In genomic region chr1:152004509-152004908, GRCm38 (mm10) we compare ENCODE assay signal across 18 mouse cellular contexts.
DNase-seq lines count a peak whose midpoint lies in the region; ATAC-seq and TF ChIP-seq lines count a peak whose summit lies in the region.
"Had no signal": no experiment of that assay in that cellular context is flagged by ENCODE, and none has a peak within 500 bp of the region (broad histone marks: within the 10 kb centered on the region; RNA-seq: fewer than 3 reads in every experiment).

No protein-coding gene starts in this region.

- H3K27me3 ChIP-seq in hindbrain, embryonic 12.5 days: no peaks in the 10 kb centered on the region
- no peaks in the 10 kb centered on the region for H3K27me3 ChIP-seq in hindbrain, embryonic 16.5 days (replicated peaks; ENCODE audit: control insufficient read depth, insufficient read depth, low read length)
- H3K27me3 ChIP-seq in midbrain, embryonic 13.5 days: no peaks in the 10 kb centered on the region
- no peaks in the 10 kb centered on the region for H3K27me3 ChIP-seq in midbrain, postnatal 0 days (ENCODE audit: insufficient read depth, low read length)
- H3K27me3 ChIP-seq in forebrain, embryonic 13.5 days: no peaks in the 10 kb centered on the region
- H3K27me3 ChIP-seq: limb, embryonic 15.5 days; liver, embryonic 15.5 days; neural tube, embryonic 12.5 days had no signal

- no peak for DNase-seq in midbrain, postnatal 0 days (ENCODE audit: low spot score)
- DNase-seq in telencephalon, adult 2 months (ENCODE audit: low read depth, low spot score): peak; percentile 41
- no peak for DNase-seq in adrenal gland, adult (ENCODE audit: inconsistent age in 2 of 2, low spot score in 1 of 2)
- DNase-seq: adrenal gland, postnatal 36 days; cerebellum, adult 8-10 months; gastrocnemius, postnatal 10 days; kidney, adult 11 months; layer of hippocampus, postnatal 36 days; thymus, postnatal 36 days had no signal

- 68% methylated on average over 6 of the region's 6 CpGs for WGBS in hindbrain, embryonic 12.5 days
- 47% methylated on average over 6 of the region's 6 CpGs for WGBS in hindbrain, embryonic 16.5 days
- 33% methylated on average over 6 of the region's 6 CpGs for WGBS in midbrain, embryonic 13.5 days
- 35% methylated on average over 6 of the region's 6 CpGs for WGBS in midbrain, postnatal 0 days
- WGBS in forebrain, embryonic 13.5 days: 39% methylated on average over 6 of the region's 6 CpGs

- H3K9me3 ChIP-seq in hindbrain, embryonic 12.5 days (replicated peaks): no peaks in the 10 kb centered on the region
- no peaks in the 10 kb centered on the region for H3K9me3 ChIP-seq in hindbrain, embryonic 16.5 days (ENCODE audit: control insufficient read depth, low read length)
- H3K9me3 ChIP-seq in midbrain, embryonic 13.5 days: no peaks in the 10 kb centered on the region
- no peaks in the 10 kb centered on the region for H3K9me3 ChIP-seq in midbrain, postnatal 0 days (ENCODE audit: low read length)
- no peaks in the 10 kb centered on the region for H3K9me3 ChIP-seq in forebrain, embryonic 13.5 days (replicated peaks)
- H3K9me3 ChIP-seq: embryonic facial prominence, embryonic 10.5 days; limb, embryonic 15.5 days; liver, embryonic 15.5 days; neural tube, embryonic 12.5 days had no signal

- 0 out of 2 replicates have a peak overlapping the region, but pooled peaks have one; percentile 46 for H3K27ac ChIP-seq in hindbrain, embryonic 12.5 days
- no peak overlapping the region; the same call in 1 of the 2 replicates for H3K27ac ChIP-seq in hindbrain, embryonic 16.5 days (ENCODE audit: low read depth, low read length)
- H3K27ac ChIP-seq in midbrain, embryonic 13.5 days: peak overlapping the region; percentile 72
- H3K27ac ChIP-seq in midbrain, postnatal 0 days (ENCODE audit: low read depth, low read length): no peak overlapping the region
- peak overlapping the region; percentile 81 for H3K27ac ChIP-seq in forebrain, embryonic 13.5 days
- H3K27ac ChIP-seq: embryonic facial prominence, embryonic 10.5 days; limb, embryonic 15.5 days; liver, embryonic 15.5 days; neural tube, embryonic 12.5 days had no signal

- ATAC-seq in hindbrain, embryonic 12.5 days (ENCODE audit: low FRiP score): no peak
- no peak for ATAC-seq in hindbrain, embryonic 16.5 days
- peak; percentile 41; the same call in 1 of the 2 replicates for ATAC-seq in midbrain, embryonic 13.5 days
- ATAC-seq in midbrain, postnatal 0 days (ENCODE audit: low FRiP score): no peak
- ATAC-seq in forebrain, embryonic 13.5 days: peak; percentile 69
- ATAC-seq: lung, postnatal 0 days had no signal

- peaks cover 10% of the 10 kb centered on the region; the same call in 1 of the 2 replicates for H3K36me3 ChIP-seq in hindbrain, embryonic 12.5 days
- H3K36me3 ChIP-seq in hindbrain, embryonic 16.5 days (ENCODE audit: control insufficient read depth, insufficient read depth, low read length): 0 out of 2 replicates have a peak, but pooled peaks cover 3% of the 10 kb centered on the region
- peaks cover 9% of the 10 kb centered on the region for H3K36me3 ChIP-seq in midbrain, embryonic 13.5 days
- H3K36me3 ChIP-seq in midbrain, postnatal 0 days (ENCODE audit: insufficient read depth, low read length): 0 out of 2 replicates have a peak, but pooled peaks cover 3% of the 10 kb centered on the region
- H3K36me3 ChIP-seq in forebrain, embryonic 13.5 days (ENCODE audit: poor library complexity, severe bottlenecking): no peaks in the 10 kb centered on the region
- H3K36me3 ChIP-seq: liver, embryonic 15.5 days had no signal

- TF ChIP-seq CTCF in midbrain, postnatal 0 days (IDR thresholded peaks at IDR 0.05): no peak

- H3K9ac ChIP-seq in hindbrain, embryonic 12.5 days: no peak overlapping the region
- no peak overlapping the region for H3K9ac ChIP-seq in hindbrain, embryonic 16.5 days (ENCODE audit: low read depth, low read length)
- H3K9ac ChIP-seq in midbrain, embryonic 13.5 days (replicated peaks): no peak overlapping the region
- H3K9ac ChIP-seq in midbrain, postnatal 0 days (replicated peaks; ENCODE audit: low read length, poor library complexity, severe bottlenecking): no peak overlapping the region
- H3K9ac ChIP-seq in forebrain, embryonic 13.5 days: no peak overlapping the region
- H3K9ac ChIP-seq: limb, embryonic 15.5 days; liver, embryonic 15.5 days; neural tube, embryonic 12.5 days had no signal

- H3K4me2 ChIP-seq in hindbrain, embryonic 12.5 days (replicated peaks): no peak overlapping the region
- H3K4me2 ChIP-seq in hindbrain, embryonic 16.5 days (ENCODE audit: low read length): no peak overlapping the region
- no peak overlapping the region for H3K4me2 ChIP-seq in midbrain, embryonic 13.5 days (replicated peaks)
- no peak overlapping the region for H3K4me2 ChIP-seq in midbrain, postnatal 0 days (ENCODE audit: low read depth, low read length, poor library complexity, severe bottlenecking)
- H3K4me2 ChIP-seq in forebrain, embryonic 13.5 days: no peak overlapping the region
- H3K4me2 ChIP-seq: limb, embryonic 15.5 days; liver, embryonic 15.5 days; neural tube, embryonic 12.5 days had no signal

- peaks cover 30% of the 10 kb centered on the region; the same call in 1 of the 2 replicates for H3K4me1 ChIP-seq in hindbrain, embryonic 12.5 days
- no peaks in the 10 kb centered on the region; the same call in 1 of the 2 replicates for H3K4me1 ChIP-seq in hindbrain, embryonic 16.5 days (ENCODE audit: control insufficient read depth, insufficient read depth, low read depth, low read length)
- H3K4me1 ChIP-seq in midbrain, embryonic 13.5 days (replicated peaks): peaks cover 41% of the 10 kb centered on the region
- H3K4me1 ChIP-seq in midbrain, postnatal 0 days (ENCODE audit: insufficient read depth, low read length): peaks cover 4% of the 10 kb centered on the region; the same call in 1 of the 2 replicates
- H3K4me1 ChIP-seq in forebrain, embryonic 13.5 days: peaks cover 29% of the 10 kb centered on the region
- H3K4me1 ChIP-seq: liver, embryonic 15.5 days had no signal

- no peak overlapping the region for H3K4me3 ChIP-seq in hindbrain, embryonic 12.5 days
- no peak overlapping the region for H3K4me3 ChIP-seq in hindbrain, embryonic 16.5 days (ENCODE audit: low read length)
- no peak overlapping the region for H3K4me3 ChIP-seq in midbrain, embryonic 13.5 days (replicated peaks)
- no peak overlapping the region for H3K4me3 ChIP-seq in midbrain, postnatal 0 days (ENCODE audit: low read depth, low read length)
- no peak overlapping the region for H3K4me3 ChIP-seq in forebrain, embryonic 13.5 days
- H3K4me3 ChIP-seq: embryonic facial prominence, embryonic 10.5 days; limb, embryonic 15.5 days; liver, embryonic 15.5 days; neural tube, embryonic 12.5 days had no signal

Comparison
In these comparisons a context has a peak if more than half of its experiments do, and no peak if none do; other contexts are left out.
1. ATAC-seq: peak in midbrain, embryonic 13.5 days (single experiment) and forebrain, embryonic 13.5 days (single experiment); none in hindbrain, embryonic 12.5 days (single experiment), hindbrain, embryonic 16.5 days (single experiment) and midbrain, postnatal 0 days (single experiment).
2. H3K27ac ChIP-seq: peak in hindbrain, embryonic 12.5 days (single experiment), midbrain, embryonic 13.5 days (single experiment) and forebrain, embryonic 13.5 days (single experiment); none in hindbrain, embryonic 16.5 days (single experiment) and midbrain, postnatal 0 days (single experiment).